In the genomic region with DNA sequence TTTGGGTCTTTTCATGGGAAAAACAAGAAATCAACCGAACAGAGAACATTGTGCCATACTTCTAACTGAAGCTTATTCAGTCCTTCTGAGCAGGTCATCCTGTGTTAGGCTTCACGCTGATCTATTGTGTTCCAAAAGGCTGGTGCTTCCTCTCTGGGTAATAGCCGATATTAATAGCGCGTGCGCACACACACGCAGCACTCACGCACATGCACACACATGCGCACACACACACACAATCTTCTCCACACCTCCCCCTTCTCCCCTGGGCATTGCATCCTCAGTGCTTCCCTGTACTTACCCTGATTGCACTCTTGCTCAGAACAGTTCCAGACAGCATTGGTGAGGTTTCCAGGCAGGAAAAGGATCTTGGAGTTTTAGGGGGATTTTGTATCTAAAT, we compare ENCODE assay signal across 26 mouse cellular contexts. TPM values are rescaled to one million over a fixed set of nuclear protein-coding genes. Genes with fewer than 3 reads are reported as not detected.
DNase-seq lines count a peak whose midpoint lies in the region; TF ChIP-seq lines count a peak whose summit lies in the region.
"Had no signal": no experiment of that assay in that cellular context is flagged by ENCODE, and none has a peak within 500 bp of the region (broad histone marks: within the 10 kb centered on the region; RNA-seq: fewer than 3 reads in every experiment).

No protein-coding gene starts in this region.

- peaks cover 49% of the 10 kb centered on the region for H3K36me3 ChIP-seq in E14TG2a.4 (ENCODE audit: insufficient read depth, low read length)
- H3K36me3 ChIP-seq in myocyte (ENCODE audit: control insufficient read depth, insufficient read depth), result peaks cover 28% of the 10 kb centered on the region

- no peaks in the 10 kb centered on the region for H3K27me3 ChIP-seq in E14TG2a.4 (ENCODE audit: insufficient read depth, low read length)
- no peaks in the 10 kb centered on the region for H3K27me3 ChIP-seq in myocyte (ENCODE audit: control insufficient read depth, insufficient read depth, insufficient read length)
- H3K27me3 ChIP-seq: embryonic facial prominence, embryonic 12.5 days; embryonic facial prominence, embryonic 15.5 days; heart, embryonic 12.5 days; heart, embryonic 15.5 days; Patski had no signal

- no peaks in the 10 kb centered on the region for H3K9me3 ChIP-seq in E14TG2a.4 (ENCODE audit: low read length)
- H3K9me3 ChIP-seq: embryonic facial prominence, embryonic 12.5 days; embryonic facial prominence, embryonic 15.5 days; G1E; heart, embryonic 12.5 days; heart, embryonic 15.5 days had no signal

- no peaks in the 10 kb centered on the region for H3K79me2 ChIP-seq in myocyte (ENCODE audit: control insufficient read depth, insufficient read depth)

- peaks cover 47% of the 10 kb centered on the region for H3K4me1 ChIP-seq in E14TG2a.4 (replicated peaks; ENCODE audit: low read depth, low read length)
- H3K4me1 ChIP-seq: embryonic facial prominence, embryonic 12.5 days; embryonic facial prominence, embryonic 15.5 days had no signal

- intact Hi-C loops in left cerebral cortex, adult 2 months (cut with DNase I), result no loop called here

- no peak overlapping the region for H3ac ChIP-seq in myocyte (ENCODE audit: control insufficient read depth, insufficient read length)

- H3K4me3 ChIP-seq in E14TG2a.4 (replicated peaks; ENCODE audit: low read length), result 0 out of 2 replicates have a peak overlapping the region, but pooled peaks have one; percentile 14
- H3K4me3 ChIP-seq in myocyte, result no peak overlapping the region
- no peak overlapping the region for H3K4me3 ChIP-seq in left cerebral cortex, adult 2 months
- H3K4me3 ChIP-seq: embryonic facial prominence, embryonic 12.5 days; embryonic facial prominence, embryonic 15.5 days; gastrocnemius, adult 2 months; heart, embryonic 12.5 days; heart, embryonic 15.5 days had no signal

- no peak for TF ChIP-seq CTCF in E14TG2a.4 (conservative IDR thresholded peaks at IDR 0.05; ENCODE audit: low read length)
- no peak for TF ChIP-seq CTCF in left cerebral cortex, adult 2 months (IDR thresholded peaks at IDR 0.05)

- no peak overlapping the region for H3K27ac ChIP-seq in left cerebral cortex, adult 2 months
- H3K27ac ChIP-seq: embryonic facial prominence, embryonic 12.5 days; embryonic facial prominence, embryonic 15.5 days; gastrocnemius, adult 2 months; heart, embryonic 15.5 days; hindbrain, embryonic 14.5 days; hindbrain, postnatal 0 days had no signal

- H3K4me2 ChIP-seq in myocyte (ENCODE audit: low read depth), result no peak overlapping the region
- H3K4me2 ChIP-seq: embryonic facial prominence, embryonic 12.5 days; embryonic facial prominence, embryonic 15.5 days; heart, embryonic 12.5 days; heart, embryonic 15.5 days; hindbrain, embryonic 14.5 days had no signal

- DNase-seq in adrenal gland, postnatal 14 days, result peak; percentile 9
- no peak for DNase-seq in adrenal gland, adult 2 months
- no peak for DNase-seq in left cerebral cortex, adult 2 months (ENCODE audit: extremely low spot score in 1 of 2, low spot score in 2 of 2)
- no peak for DNase-seq in thymus, postnatal 25 days
- DNase-seq: adrenal gland, adult 8-10 months; adrenal gland, postnatal 36 days; cerebellum, adult 11 months; cerebellum, adult 2 months; cerebellum, adult 9-11 months; cerebellum, postnatal 25 days; forebrain, postnatal 0 days; gastrocnemius, adult 2 months; gastrocnemius, postnatal 14 days; heart, adult 11 months; heart, postnatal 14 days; heart, postnatal 4 days had no signal

- TF ChIP-seq POLR2A in myocyte (IDR thresholded peaks at IDR 0.05; ENCODE audit: insufficient read length, low read depth), result no peak

TF ChIP-seq in myocyte, 11 proteins besides CTCF, POLR2A, EP300 and RAD21:
- no peak for TF ChIP-seq CEBPB (IDR thresholded peaks at IDR 0.05; ENCODE audit: insufficient read depth, poor library complexity, severe bottlenecking)
- TF ChIP-seq POLR2AphosphoS2 (IDR thresholded peaks at IDR 0.05; ENCODE audit: insufficient read length, low read depth), result peak; percentile 26

RNA-seq across cellular contexts. Expression of a gene that starts 41.7 kb away (rescaled TPM):
- 48.4 and 54.3 TPM in 2 replicates for total RNA-seq in adrenal gland, postnatal 14 days (2021)
- total RNA-seq in adrenal gland, adult 2 months (2021), result 10 to 100 TPM; 36.2 to 36.9 TPM
- polyA plus RNA-seq in adrenal gland, adult 2 months (2012; rRNA removed), result 2.0 and 2.1 TPM in 2 replicates
- 11.2 TPM for polyA plus RNA-seq in myocyte (2012; fragmentation: generic; extraction: Trizol)
- 10 to 100 TPM; 65.8 to 68.1 TPM for total RNA-seq in left cerebral cortex, adult 2 months (2021)

RNA-seq across cellular contexts. Expression of a gene that starts 57.6 kb away (rescaled TPM):
- 50.4 and 53.0 TPM in 2 replicates for total RNA-seq in adrenal gland, postnatal 14 days (2021)
- total RNA-seq in adrenal gland, adult 2 months (2021), result 10 to 100 TPM; 47.5 to 47.8 TPM
- 8.4 and 8.5 TPM in 2 replicates for polyA plus RNA-seq in adrenal gland, adult 2 months (2012; rRNA removed)
- polyA plus RNA-seq in myocyte (2012; fragmentation: generic; extraction: Trizol), result 10.8 TPM
- 10 to 100 TPM; 58.0 to 59.9 TPM for total RNA-seq in left cerebral cortex, adult 2 months (2021)
